ENCODE assay signal across 9 mouse cellular contexts in the genomic region with DNA sequence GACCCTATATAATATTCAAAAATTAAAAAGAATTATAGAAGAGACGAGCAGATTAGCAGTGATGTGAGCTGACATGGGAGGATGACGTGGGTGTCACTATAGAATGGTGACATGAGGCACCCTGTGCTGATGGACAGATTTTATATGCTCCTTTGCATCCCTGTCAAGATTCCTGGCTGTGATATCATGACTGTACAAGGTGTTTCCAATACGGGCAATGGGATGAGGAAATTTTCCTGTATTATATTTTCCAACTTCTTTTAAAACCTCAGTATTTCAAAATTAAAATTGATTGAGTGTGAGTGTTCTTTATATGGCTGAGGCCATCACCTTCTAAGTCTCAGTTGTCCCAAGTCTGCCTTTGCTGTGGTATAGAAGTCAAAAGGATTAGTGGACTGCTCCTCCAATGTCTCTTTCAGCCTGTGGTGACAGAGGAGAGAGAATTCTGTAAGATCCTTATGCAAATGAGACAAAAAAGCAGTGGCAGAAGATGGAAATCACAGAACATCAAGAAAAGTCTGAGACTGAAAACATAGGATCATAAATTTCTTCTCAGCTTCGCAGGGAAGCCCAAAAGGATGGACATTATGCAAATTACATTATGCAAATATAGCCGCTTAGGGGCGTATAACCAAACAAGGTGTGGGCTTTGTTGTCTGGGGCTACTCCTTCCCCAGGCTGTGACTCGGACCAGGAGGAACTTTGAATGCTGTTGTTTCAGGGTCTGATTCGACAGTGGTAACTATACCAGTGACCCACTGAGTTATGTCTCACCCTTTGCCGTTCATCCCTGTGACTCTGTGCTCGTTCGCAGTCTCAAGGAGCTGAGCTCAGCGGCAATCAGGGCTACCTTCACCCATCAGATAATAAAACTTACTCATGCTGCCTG.
DNase-seq lines count a peak whose midpoint lies in the region; ATAC-seq and TF ChIP-seq lines count a peak whose summit lies in the region.
"Had no signal": no experiment of that assay in that cellular context is flagged by ENCODE, and none has a peak within 500 bp of the region (broad histone marks: within the 10 kb centered on the region; RNA-seq: fewer than 3 reads in every experiment).

No protein-coding gene starts in this region.

- WGBS in lung, postnatal 0 days: 32% methylated on average over 12 of the region's 12 CpGs
- WGBS in liver, embryonic 15.5 days (ENCODE audit: insufficient replicate concordance): 49% methylated on average over 12 of the region's 12 CpGs
- 45% methylated on average over 12 of the region's 12 CpGs for WGBS in stomach, postnatal 0 days

- no peak for DNase-seq in gastrocnemius, adult 2 months
- no peak for DNase-seq in gastrocnemius, postnatal 36 days
- no peak for DNase-seq in lung, postnatal 0 days (ENCODE audit: low spot score)
- DNase-seq in lung, postnatal 4 days: no peak
- DNase-seq in stomach, postnatal 0 days (ENCODE audit: low spot score): no peak
- DNase-seq in left cerebral cortex, adult 18-20 months (ENCODE audit: low spot score in 2 of 2): no peak
- DNase-seq: gastrocnemius, postnatal 14 days had no signal

- TF ChIP-seq EP300 in lung, postnatal 0 days (IDR thresholded peaks at IDR 0.05): no peak
- no peak for TF ChIP-seq EP300 in stomach, postnatal 0 days (optimal IDR thresholded peaks at IDR 0.05)

- no peak overlapping the region for H3K27ac ChIP-seq in gastrocnemius, adult 2 months
- H3K27ac ChIP-seq in lung, postnatal 0 days (ENCODE audit: low read length): no peak overlapping the region
- no peak overlapping the region for H3K27ac ChIP-seq in liver, embryonic 15.5 days (replicated peaks)
- no peak overlapping the region for H3K27ac ChIP-seq in stomach, postnatal 0 days (replicated peaks)

- no peak for TF ChIP-seq CTCF in gastrocnemius, adult 2 months (IDR thresholded peaks at IDR 0.05)
- no peak for TF ChIP-seq CTCF in lung, postnatal 0 days (IDR thresholded peaks at IDR 0.05)
- TF ChIP-seq CTCF in stomach, postnatal 0 days (IDR thresholded peaks at IDR 0.05; ENCODE audit: low read depth): no peak

- peak overlapping the region; percentile 2; the same call in 1 of the 2 replicates for H3K4me3 ChIP-seq in gastrocnemius, adult 2 months
- peak overlapping the region; percentile 19; the same call in 1 of the 2 replicates for H3K4me3 ChIP-seq in lung, postnatal 0 days (ENCODE audit: low read depth, low read length)
- H3K4me3 ChIP-seq in liver, embryonic 15.5 days (replicated peaks): no peak overlapping the region
- H3K4me3 ChIP-seq in stomach, postnatal 0 days (ENCODE audit: low read depth, low read length): peak overlapping the region; percentile 14; the same call in 1 of the 2 replicates

- H3K4me1 ChIP-seq in lung, postnatal 0 days (ENCODE audit: insufficient read depth, low read depth, low read length): 0 out of 2 replicates have a peak, but pooled peaks cover 2% of the 10 kb centered on the region
- no peaks in the 10 kb centered on the region for H3K4me1 ChIP-seq in liver, embryonic 15.5 days (replicated peaks)
- H3K4me1 ChIP-seq in stomach, postnatal 0 days (replicated peaks; ENCODE audit: control insufficient read depth, insufficient read depth): no peaks in the 10 kb centered on the region

- H3K9me3 ChIP-seq in lung, postnatal 0 days (ENCODE audit: low read length): no peaks in the 10 kb centered on the region
- H3K9me3 ChIP-seq in liver, embryonic 15.5 days (replicated peaks): no peaks in the 10 kb centered on the region
- H3K9me3 ChIP-seq in stomach, postnatal 0 days (ENCODE audit: control insufficient read depth, low read length): no peaks in the 10 kb centered on the region

- H3K9ac ChIP-seq in lung, postnatal 0 days (replicated peaks; ENCODE audit: low read depth): no peak overlapping the region
- H3K9ac ChIP-seq in liver, embryonic 15.5 days: no peak overlapping the region
- H3K9ac ChIP-seq in stomach, postnatal 0 days (ENCODE audit: low read length): no peak overlapping the region

- H3K27me3 ChIP-seq in lung, postnatal 0 days (replicated peaks; ENCODE audit: insufficient read depth, low read length): no peaks in the 10 kb centered on the region
- no peaks in the 10 kb centered on the region for H3K27me3 ChIP-seq in liver, embryonic 15.5 days
- no peaks in the 10 kb centered on the region for H3K27me3 ChIP-seq in stomach, postnatal 0 days (ENCODE audit: control insufficient read depth, insufficient read depth, low read length)

- intact Hi-C loops in gastrocnemius, adult 2 months (cut with DNase I): no loop called here
- intact Hi-C loops in gastrocnemius, postnatal 36 days (cut with DNase I): no loop called here

- H3K4me2 ChIP-seq in lung, postnatal 0 days (replicated peaks; ENCODE audit: low read depth, low read length): peak overlapping the region; percentile 40
- H3K4me2 ChIP-seq in liver, embryonic 15.5 days: peak overlapping the region; percentile 19; the same call in 1 of the 2 replicates
- peak overlapping the region; percentile 48 for H3K4me2 ChIP-seq in stomach, postnatal 0 days (replicated peaks; ENCODE audit: low read depth)

- no peak for ATAC-seq in lung, postnatal 0 days
- ATAC-seq in liver, embryonic 15.5 days (ENCODE audit: insufficient read depth): no peak
- no peak for ATAC-seq in stomach, postnatal 0 days (ENCODE audit: low FRiP score, low TSS enrichment)
- no peak for ATAC-seq in activated CD4-positive, CD25-positive, alpha-beta regulatory T cell, adult 4 months

- H3K36me3 ChIP-seq in lung, postnatal 0 days (ENCODE audit: insufficient read depth, low read length): no peaks in the 10 kb centered on the region
- no peaks in the 10 kb centered on the region for H3K36me3 ChIP-seq in liver, embryonic 15.5 days (replicated peaks)
- H3K36me3 ChIP-seq in stomach, postnatal 0 days (ENCODE audit: control insufficient read depth, insufficient read depth, low read length): no peaks in the 10 kb centered on the region
